Mouse (Mus musculus): Measurements from ENCODE around the gene Hes7. TPM values are rescaled to one million over a fixed set of nuclear protein-coding genes. Genes with fewer than 3 reads are reported as not detected.

Gene Hes7
- total RNA-seq, 1 experiment from 2014 or later, result 0.23 TPM

GRCm38 (mm10) chr11:69111051-69111810 lies 9.0 kb upstream of the Hes7 start:
- ATAC-seq (ENCODE audit: extremely low read depth, insufficient number of reproducible peaks, low FRiP score, poor library complexity, severe bottlenecking), result no peak

GRCm38 (mm10) chr11:69111865-69112264 lies 8.3 kb upstream of the Hes7 start:
- no peak for ATAC-seq (ENCODE audit: extremely low read depth, insufficient number of reproducible peaks, low FRiP score, poor library complexity, severe bottlenecking)

- ATAC-seq (ENCODE audit: extremely low read depth, insufficient number of reproducible peaks, low FRiP score, poor library complexity, severe bottlenecking), result no peak
Measured at GRCm38 (mm10) chr11:69114018-69114417, 6.2 kb upstream of the Hes7 start.

GRCm38 (mm10) chr11:69114621-69115020 lies 5.6 kb upstream of the Hes7 start:
- ATAC-seq (ENCODE audit: extremely low read depth, insufficient number of reproducible peaks, low FRiP score, poor library complexity, severe bottlenecking), result no peak

GRCm38 (mm10) chr11:69116843-69117242 lies 3.4 kb upstream of the Hes7 start:
- ATAC-seq (ENCODE audit: extremely low read depth, insufficient number of reproducible peaks, low FRiP score, poor library complexity, severe bottlenecking), result no peak

- 0 out of 2 replicates have a peak, but pooled peaks have one; percentile 20 for ATAC-seq (ENCODE audit: extremely low read depth, insufficient number of reproducible peaks, low FRiP score, poor library complexity, severe bottlenecking)
Measured at GRCm38 (mm10) chr11:69117737-69118695, 2.2 kb upstream of the Hes7 start.

GRCm38 (mm10) chr11:69118765-69119164 lies 1.4 kb upstream of the Hes7 start:
- ATAC-seq (ENCODE audit: extremely low read depth, insufficient number of reproducible peaks, low FRiP score, poor library complexity, severe bottlenecking), result no peak

- no peak for ATAC-seq (ENCODE audit: extremely low read depth, insufficient number of reproducible peaks, low FRiP score, poor library complexity, severe bottlenecking)
Measured at GRCm38 (mm10) chr11:69119446-69120155, 603 bp upstream of the Hes7 start.

GRCm38 (mm10) chr11:69121001-69121740 lies 967 bp downstream of the Hes7 start:
- ATAC-seq (ENCODE audit: extremely low read depth, insufficient number of reproducible peaks, low FRiP score, poor library complexity, severe bottlenecking), result no peak

- no peak for ATAC-seq (ENCODE audit: extremely low read depth, insufficient number of reproducible peaks, low FRiP score, poor library complexity, severe bottlenecking)
Measured at GRCm38 (mm10) chr11:69121741-69122335, 1.6 kb downstream of the Hes7 start.

GRCm38 (mm10) chr11:69122336-69122951 lies 2.2 kb downstream of the Hes7 start, which contains the start of gene 9130213A22Rik:
Gene 9130213A22Rik (minus strand): TSS chr11:69122589.
- ATAC-seq (ENCODE audit: extremely low read depth, insufficient number of reproducible peaks, low FRiP score, poor library complexity, severe bottlenecking), result peak; percentile 13; the same call in 1 of the 2 replicates

GRCm38 (mm10) chr11:69123056-69123692 lies 3.0 kb downstream of the Hes7 start:
- peak; percentile 19; the same call in 1 of the 2 replicates for ATAC-seq (ENCODE audit: extremely low read depth, insufficient number of reproducible peaks, low FRiP score, poor library complexity, severe bottlenecking)

GRCm38 (mm10) chr11:69123693-69124497 lies 3.7 kb downstream of the Hes7 start:
- peak; percentile 30; the same call in 1 of the 2 replicates for ATAC-seq (ENCODE audit: extremely low read depth, insufficient number of reproducible peaks, low FRiP score, poor library complexity, severe bottlenecking)

- no peak for ATAC-seq (ENCODE audit: extremely low read depth, insufficient number of reproducible peaks, low FRiP score, poor library complexity, severe bottlenecking)
Measured at GRCm38 (mm10) chr11:69124498-69124847, 4.3 kb downstream of the Hes7 start.

GRCm38 (mm10) chr11:69125041-69125851 lies 5.0 kb downstream of the Hes7 start:
- peak; percentile 24 for ATAC-seq (ENCODE audit: extremely low read depth, insufficient number of reproducible peaks, low FRiP score, poor library complexity, severe bottlenecking)

- no peak for ATAC-seq (ENCODE audit: extremely low read depth, insufficient number of reproducible peaks, low FRiP score, poor library complexity, severe bottlenecking)
Measured at GRCm38 (mm10) chr11:69125852-69125918, 5.5 kb downstream of the Hes7 start, which contains the start of gene Aloxe3. Gene Aloxe3 (plus strand): TSS chr11:69125896.
